Mouse (Mus musculus): Measurements from ENCODE around the gene Ankrd34a. TPM values are rescaled to one million over a fixed set of nuclear protein-coding genes. Genes with fewer than 3 reads are reported as not detected.

The Ankrd34a gene
- 10 to 100 TPM; 41.3 to 45.5 TPM for total RNA-seq (2021)
- long read RNA-seq, transcript Ankrd34a-201 (2 exons, 2,583 nt): major isoform, 8 of 50 reads
- long read RNA-seq, partial matches to known transcripts: 35 of 50 reads
- long read RNA-seq, other reads (novel, unspliced or antisense): 7 of 50 reads

- peak; percentile 71 to 79 for DNase-seq (ENCODE audit: low spot score in 2 of 2)
These were observed at the start of gene Ankrd34a for GRCm38 (mm10) chr3:96596228-96596707. Ankrd34a (plus strand) TSS chr3:96596636.

- DNase-seq (ENCODE audit: low spot score in 2 of 2): no peak
These were observed 49.6 kb upstream of the Ankrd34a start for GRCm38 (mm10) chr3:96546880-96547279.

GRCm38 (mm10) chr3:96547389-96547960 lies 49.0 kb upstream of the Ankrd34a start:
- peak; percentile 83 to 85 for DNase-seq (ENCODE audit: low spot score in 2 of 2)

- DNase-seq (ENCODE audit: low spot score in 2 of 2): no peak
These were observed 47.6 kb upstream of the Ankrd34a start for GRCm38 (mm10) chr3:96548824-96549223.

- DNase-seq (ENCODE audit: low spot score in 2 of 2): no peak
These were observed 47.1 kb upstream of the Ankrd34a start for GRCm38 (mm10) chr3:96549346-96549745.

- DNase-seq (ENCODE audit: low spot score in 2 of 2): peak in 1 of 2 experiments; percentile 66
These were observed 45.2 kb upstream of the Ankrd34a start for GRCm38 (mm10) chr3:96551203-96551602.

GRCm38 (mm10) chr3:96551890-96552289 lies 44.5 kb upstream of the Ankrd34a start:
- no peak for DNase-seq (ENCODE audit: low spot score in 2 of 2)

GRCm38 (mm10) chr3:96553601-96554000 lies 42.8 kb upstream of the Ankrd34a start:
- DNase-seq (ENCODE audit: low spot score in 2 of 2): no peak

GRCm38 (mm10) chr3:96554251-96554650 lies 42.2 kb upstream of the Ankrd34a start:
- no peak for DNase-seq (ENCODE audit: low spot score in 2 of 2)

GRCm38 (mm10) chr3:96555041-96555596 lies 41.3 kb upstream of the Ankrd34a start:
- DNase-seq (ENCODE audit: low spot score in 2 of 2): peak; percentile 68 to 71

GRCm38 (mm10) chr3:96555999-96556614 lies 40.3 kb upstream of the Ankrd34a start:
- no peak for DNase-seq (ENCODE audit: low spot score in 2 of 2)

- DNase-seq (ENCODE audit: low spot score in 2 of 2): no peak
These were observed 39.5 kb upstream of the Ankrd34a start for GRCm38 (mm10) chr3:96556651-96557635.

GRCm38 (mm10) chr3:96557694-96558093 lies 38.7 kb upstream of the Ankrd34a start, which contains the start of gene Txnip:
Txnip (plus strand) TSS chr3:96557957.
- DNase-seq (ENCODE audit: low spot score in 2 of 2): peak; percentile 98 to 99

- DNase-seq (ENCODE audit: low spot score in 2 of 2): no peak
These were observed 38.3 kb upstream of the Ankrd34a start for GRCm38 (mm10) chr3:96558159-96558558.

- DNase-seq (ENCODE audit: low spot score in 2 of 2): no peak
These were observed 37.7 kb upstream of the Ankrd34a start for GRCm38 (mm10) chr3:96558668-96559196.

- no peak for DNase-seq (ENCODE audit: low spot score in 2 of 2)
These were observed 37.0 kb upstream of the Ankrd34a start for GRCm38 (mm10) chr3:96559398-96559910.

GRCm38 (mm10) chr3:96559911-96560850 lies 36.3 kb upstream of the Ankrd34a start:
- no peak for DNase-seq (ENCODE audit: low spot score in 2 of 2)

- DNase-seq (ENCODE audit: low spot score in 2 of 2): no peak
These were observed 35.4 kb upstream of the Ankrd34a start for GRCm38 (mm10) chr3:96560881-96561668.

All from layer of hippocampus, postnatal 10 days (tissue).